Mouse (Mus musculus) erythroblast, embryonic 14.5 days (primary cell): ENCODE measurements around the gene Cys1.

Experiments
- GATA1 ChIP-seq: IDR thresholded peaks from 2 replicates; pipeline ENCODE4 v1.6.1; 2012; ENCODE audit warnings: low read length, inconsistent platforms, mixed read lengths
- TAL1 ChIP-seq: IDR thresholded peaks from 3 replicates; pipeline ENCODE4 v1.6.1; 2012; ENCODE audit warnings: low read length, inconsistent platforms, mixed read lengths

- no peak for TF ChIP-seq TAL1
- TF ChIP-seq GATA1, result no peak
Observed at GRCm38 (mm10) chr12:24650415-24651062, 31.1 kb downstream of the Cys1 start.
